Mouse (Mus musculus) gastrocnemius, adult 2 months (tissue): ENCODE results near the gene Uqcrh. TPM values are rescaled to one million over a fixed set of nuclear protein-coding genes. Genes with fewer than 3 reads are reported as not detected.

Source experiments
- DNase-seq: peaks from one replicate; pipeline ENCODE4 v3.0.0; 2022
- H3K27ac ChIP-seq: fragments of 200-600 bp; 2 replicates; pipeline ENCODE4 v1.8.1; 2022; ENCODE audit warnings: mild to moderate bottlenecking
- H3K4me3 ChIP-seq: fragments of 200-600 bp; 2 replicates; pipeline ENCODE4 v1.8.1; 2022; ENCODE audit warnings: mild to moderate bottlenecking, moderate library complexity
- CTCF ChIP-seq: fragments of 200-600 bp; IDR thresholded peaks from 2 replicates; pipeline ENCODE4 v1.8.1; 2022; ENCODE audit warnings: antibody characterized with exemption, mild to moderate bottlenecking, moderate library complexity
- intact Hi-C: fragments of 180-260 bp; cut with DNase I; formaldehyde crosslinking; loops from one replicate; pipeline ENCODE4 v1.15.1; 2025
- total RNA-seq, 2 experiments: library from RNA; stranded (reverse); gene quantifications; 2 replicates each; pipeline ENCODE4 v1.2.3; 2021

Gene Uqcrh
- total RNA-seq, 2 experiments from 2014 or later: 765 to 991 TPM

- intact Hi-C loops: no loop called here
- Histone ChIP-seq H3K27ac (peak overlapping the region; percentile 98), H3K4me3 (peak overlapping the region; percentile 97)
- TF ChIP-seq CTCF: no peak
- peak; percentile 59 for DNase-seq
Measured at GRCm38 (mm10) chr4:116076369-116077231, 1.7 kb upstream of the Uqcrh start.

GRCm38 (mm10) chr4:116075631-116076368 is 929 bp upstream of the Uqcrh start:
- peak overlapping the region; percentile 98 for H3K27ac ChIP-seq
- intact Hi-C loops: no loop called here
- peak; percentile 88 for DNase-seq
- H3K4me3 ChIP-seq: peak overlapping the region; percentile 97
- TF ChIP-seq CTCF: peak; percentile 63

- Histone ChIP-seq H3K27ac (peak overlapping the region; percentile 98), H3K4me3 (peak overlapping the region; percentile 97)
- peak; percentile 29 for TF ChIP-seq CTCF
- no peak for DNase-seq
- intact Hi-C loops: no loop called here
Measured at GRCm38 (mm10) chr4:116074145-116074675, 661 bp downstream of the Uqcrh start.

GRCm38 (mm10) chr4:116073146-116073545 is 1.7 kb downstream of the Uqcrh start:
- no peak for DNase-seq
- TF ChIP-seq CTCF: peak; percentile 35
- intact Hi-C loops: no loop called here
- H3K4me3 ChIP-seq: peak overlapping the region; percentile 97
- H3K27ac ChIP-seq: peak overlapping the region; percentile 21; the same call in 1 of the 2 replicates

- intact Hi-C loops: no loop called here
- TF ChIP-seq CTCF: no peak
Measured at GRCm38 (mm10) chr4:116070116-116070515, 4.8 kb downstream of the Uqcrh start.

GRCm38 (mm10) chr4:116063855-116064254 is 11.0 kb downstream of the Uqcrh start:
- DNase-seq: no peak
- intact Hi-C loops: no loop called here
- no peak for TF ChIP-seq CTCF
- H3K4me3 ChIP-seq: no peak overlapping the region
- H3K27ac ChIP-seq: no peak overlapping the region

More at GRCm38 (mm10) chr4:116070116-116070515, 4.8 kb downstream of the Uqcrh start:
- H3K27ac ChIP-seq: no peak overlapping the region; the same call in 1 of the 2 replicates
- no peak overlapping the region for H3K4me3 ChIP-seq
- DNase-seq: no peak

GRCm38 (mm10) chr4:116059012-116059726 is 15.7 kb downstream of the Uqcrh start:
- Histone ChIP-seq H3K4me3 (no peak overlapping the region), H3K27ac (no peak overlapping the region)
- intact Hi-C loops: no loop called here
- no peak for TF ChIP-seq CTCF
- DNase-seq: no peak

- no peak for TF ChIP-seq CTCF
Measured at GRCm38 (mm10) chr4:116057559-116057958, 17.3 kb downstream of the Uqcrh start.

GRCm38 (mm10) chr4:116053399-116053961 is 21.4 kb downstream of the Uqcrh start, which contains the start of gene Nsun4:
Nsun4 (minus strand) TSS chr4:116053876.
- DNase-seq: peak; percentile 93
- Histone ChIP-seq H3K27ac (peak within 1 kb of the TSS; percentile 93), H3K4me3 (peak within 1 kb of the TSS; percentile 80)
- peak; percentile 4; the same call in 1 of the 2 replicates for TF ChIP-seq CTCF
- intact Hi-C loops: no loop called here

More at GRCm38 (mm10) chr4:116057559-116057958, 17.3 kb downstream of the Uqcrh start:
- Histone ChIP-seq H3K27ac (no peak overlapping the region), H3K4me3 (no peak overlapping the region)
- intact Hi-C loops: no loop called here
- no peak for DNase-seq

- DNase-seq: no peak
- H3K4me3 ChIP-seq: peak overlapping the region; percentile 80
- intact Hi-C loops: no loop called here
Measured at GRCm38 (mm10) chr4:116052526-116053293, 22.2 kb downstream of the Uqcrh start.

GRCm38 (mm10) chr4:116049211-116049610 is 25.7 kb downstream of the Uqcrh start:
- TF ChIP-seq CTCF: no peak
- no peak overlapping the region for H3K4me3 ChIP-seq
- intact Hi-C loops: no loop called here
- H3K27ac ChIP-seq: no peak overlapping the region
- no peak for DNase-seq

More at GRCm38 (mm10) chr4:116052526-116053293, 22.2 kb downstream of the Uqcrh start:
- peak overlapping the region; percentile 93 for H3K27ac ChIP-seq
- no peak for TF ChIP-seq CTCF
